Mouse (Mus musculus): ENCODE results near the gene Trim44. TPM values are rescaled to one million over a fixed set of nuclear protein-coding genes. Genes with fewer than 3 reads are reported as not detected.

Gene Trim44
- total and polyA plus RNA-seq, 3 experiments, result 21.7 to 55.3 (median 49.1) TPM

DNA sequence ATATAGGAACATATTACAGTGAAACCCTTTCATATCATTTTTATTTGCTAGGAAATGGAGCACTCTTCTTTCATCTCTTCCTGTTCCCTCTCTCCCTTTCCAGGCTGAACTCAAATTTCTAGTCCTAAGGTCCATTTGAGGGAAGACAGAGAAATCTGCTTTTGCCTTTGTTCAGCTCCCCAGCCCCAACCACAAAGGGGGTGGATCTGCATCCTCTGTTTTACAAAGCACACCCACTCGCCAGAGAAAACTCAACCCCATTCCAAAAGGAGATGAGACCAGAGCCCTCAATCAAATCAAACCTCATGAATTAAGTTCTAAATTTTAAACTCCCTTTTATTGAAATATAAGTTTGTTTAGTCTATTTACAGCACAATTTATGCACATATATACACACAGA lies 41.4 kb upstream of the Trim44 start:
- Histone ChIP-seq H3K27ac (ENCODE audit: control insufficient read depth, low read depth, low read length) (no peak overlapping the region), H3K9ac (ENCODE audit: control insufficient read depth, low read depth, low read length, poor library complexity, severe bottlenecking) (no peak overlapping the region), H3K9me3 (replicated peaks; ENCODE audit: insufficient read depth, low read length) (no peaks in the 10 kb centered on the region), H3K4me1 (ENCODE audit: control insufficient read depth in 1 of 2, insufficient read depth in 2 of 2, low read length in 2 of 2) (no peaks in the 10 kb centered on the region), H3K36me3 (ENCODE audit: control insufficient read depth in 1 of 2, insufficient read depth in 2 of 2, low read length in 2 of 2) (no peaks in the 10 kb centered on the region), H3K4me3 (ENCODE audit: control insufficient read depth in 1 of 2, insufficient read depth in 1 of 2, low read depth in 2 of 2, low read length in 2 of 2) (no peak overlapping the region), H3K79me2 (ENCODE audit: control insufficient read depth, insufficient read depth, low read length, poor library complexity) (no peaks in the 10 kb centered on the region), H3K27me3 (ENCODE audit: control insufficient read depth in 1 of 2, insufficient read depth in 2 of 2, low read length in 2 of 2) (peaks cover 0 to 4% of the 10 kb centered on the region in 2 experiments; a peak in 2 of 4 replicates)
- no peak for TF ChIP-seq ZKSCAN1 (IDR thresholded peaks at IDR 0.05; ENCODE audit: low read depth, low read length)
- TF ChIP-seq MEF2A (IDR thresholded peaks at IDR 0.05; ENCODE audit: extremely low read depth, insufficient replicate concordance, low read depth, low read length, poor library complexity, severe bottlenecking), result no peak
- TF ChIP-seq POLR2AphosphoS5 (IDR thresholded peaks at IDR 0.05; ENCODE audit: borderline replicate concordance, low read depth, low read length), result no peak
- no peak for TF ChIP-seq HCFC1 (IDR thresholded peaks at IDR 0.05; ENCODE audit: low read depth, low read length)
- TF ChIP-seq MAZ (IDR thresholded peaks at IDR 0.05; ENCODE audit: low read depth, low read length), result no peak
- TF ChIP-seq TAL1 (IDR thresholded peaks at IDR 0.05; ENCODE audit: low read length), result no peak
- no peak for TF ChIP-seq BHLHE40 (IDR thresholded peaks at IDR 0.05; ENCODE audit: borderline replicate concordance, low read depth, low read length)
- TF ChIP-seq SIN3A (IDR thresholded peaks at IDR 0.05; ENCODE audit: low read length), result no peak
- no peak for TF ChIP-seq JUND (IDR thresholded peaks at IDR 0.05; ENCODE audit: low read depth, low read length)
- TF ChIP-seq KAT2A (conservative IDR thresholded peaks at IDR 0.05; ENCODE audit: low read depth, low read length), result no peak
- no peak for TF ChIP-seq MYC (IDR thresholded peaks at IDR 0.05; ENCODE audit: low read depth, low read length)
- TF ChIP-seq ZNF384 (IDR thresholded peaks at IDR 0.05; ENCODE audit: low read depth, low read length), result no peak
- no peak for TF ChIP-seq ZC3H11A (IDR thresholded peaks at IDR 0.05; ENCODE audit: low read depth, low read length)
- TF ChIP-seq NELFE (IDR thresholded peaks at IDR 0.05; ENCODE audit: low read depth, low read length), result no peak
- TF ChIP-seq POLR2A (IDR thresholded peaks at IDR 0.05; ENCODE audit: control insufficient read depth in 1 of 2, insufficient read depth in 1 of 2, low read depth in 1 of 2, low read length in 2 of 2, poor library complexity in 1 of 2), result no peak
- TF ChIP-seq MYB (IDR thresholded peaks at IDR 0.05; ENCODE audit: low read depth, low read length), result no peak
- no peak for TF ChIP-seq TCF12 (IDR thresholded peaks at IDR 0.05; ENCODE audit: low read depth, low read length)
- DNase-seq (ENCODE audit: low read depth, low spot score), result no peak

GRCm38 (mm10) chr2:102447831-102448230 lies 40.2 kb upstream of the Trim44 start:
- Histone ChIP-seq H3K4me3 (ENCODE audit: control insufficient read depth in 1 of 2, insufficient read depth in 1 of 2, low read depth in 2 of 2, low read length in 2 of 2) (no peak overlapping the region), H3K27me3 (ENCODE audit: control insufficient read depth in 1 of 2, insufficient read depth in 2 of 2, low read length in 2 of 2) (peaks cover 0 to 6% of the 10 kb centered on the region in 2 experiments; a peak in 3 of 4 replicates), H3K27ac (ENCODE audit: control insufficient read depth, low read depth, low read length) (no peak overlapping the region), H3K79me2 (ENCODE audit: control insufficient read depth, insufficient read depth, low read length, poor library complexity) (no peaks in the 10 kb centered on the region), H3K9ac (ENCODE audit: control insufficient read depth, low read depth, low read length, poor library complexity, severe bottlenecking) (no peak overlapping the region), H3K36me3 (ENCODE audit: control insufficient read depth in 1 of 2, insufficient read depth in 2 of 2, low read length in 2 of 2) (no peaks in the 10 kb centered on the region), H3K9me3 (replicated peaks; ENCODE audit: insufficient read depth, low read length) (no peaks in the 10 kb centered on the region), H3K4me1 (ENCODE audit: control insufficient read depth in 1 of 2, insufficient read depth in 2 of 2, low read length in 2 of 2) (no peaks in the 10 kb centered on the region)
- TF ChIP-seq MAZ (IDR thresholded peaks at IDR 0.05; ENCODE audit: low read depth, low read length) (no peak), MEF2A (IDR thresholded peaks at IDR 0.05; ENCODE audit: extremely low read depth, insufficient replicate concordance, low read depth, low read length, poor library complexity, severe bottlenecking) (no peak), SMC3 (IDR thresholded peaks at IDR 0.05; ENCODE audit: low read depth, low read length) (no peak), GABPA (IDR thresholded peaks at IDR 0.05; ENCODE audit: low read depth, low read length) (no peak), UBTF (IDR thresholded peaks at IDR 0.05; ENCODE audit: borderline replicate concordance, insufficient read depth, low read depth, low read length) (no peak), NRF1 (IDR thresholded peaks at IDR 0.05; ENCODE audit: insufficient read depth, low read depth, low read length, poor library complexity, severe bottlenecking) (no peak), EP300 (IDR thresholded peaks at IDR 0.05; ENCODE audit: low read depth in 1 of 2, low read length in 2 of 2) (no peak), MAX (IDR thresholded peaks at IDR 0.05; ENCODE audit: low read length) (no peak), MYC (IDR thresholded peaks at IDR 0.05; ENCODE audit: low read depth, low read length) (no peak), E2F4 (IDR thresholded peaks at IDR 0.05; ENCODE audit: borderline replicate concordance, low read depth, low read length) (no peak), RCOR1 (IDR thresholded peaks at IDR 0.05; ENCODE audit: low read depth, low read length) (no peak), ZNF384 (IDR thresholded peaks at IDR 0.05; ENCODE audit: low read depth, low read length) (no peak), CHD2 (IDR thresholded peaks at IDR 0.05; ENCODE audit: low read length) (no peak)
- no peak for DNase-seq (ENCODE audit: low read depth, low spot score)
